ENCODE assay signal across 16 mouse cellular contexts in the genomic region with DNA sequence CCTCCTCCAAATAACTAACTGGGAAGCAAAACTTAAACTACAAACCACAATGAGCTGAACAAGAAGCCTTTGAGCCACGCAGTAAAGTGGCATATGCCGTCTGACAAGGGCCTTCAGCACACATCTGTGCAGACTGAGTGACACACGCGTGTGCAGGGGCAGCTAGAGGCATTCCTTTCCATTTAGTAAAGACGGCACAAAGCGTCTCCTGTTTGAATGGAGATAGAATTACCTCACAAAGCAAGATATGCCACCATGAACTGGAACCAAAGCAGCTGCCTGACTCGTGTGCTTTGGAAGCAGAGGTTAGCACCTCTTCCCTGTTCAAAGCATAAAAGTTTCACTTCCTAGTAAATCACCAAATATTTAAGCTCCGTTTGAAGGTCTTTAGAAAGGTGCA. TPM values are rescaled to one million over a fixed set of nuclear protein-coding genes. Genes with fewer than 3 reads are reported as not detected.
A peak's percentile ranks its signal among the peaks of the same experiment; 100 is the strongest.
DNase-seq lines count a peak whose midpoint lies in the region; ATAC-seq lines count a peak whose summit lies in the region.
"Had no signal": no experiment of that assay in that cellular context is flagged by ENCODE, and none has a peak within 500 bp of the region (broad histone marks: within the 10 kb centered on the region; RNA-seq: fewer than 3 reads in every experiment).

No protein-coding gene starts in this region.

- peaks cover 45% of the 10 kb centered on the region for H3K36me3 ChIP-seq in limb, embryonic 12.5 days
- H3K36me3 ChIP-seq in limb, embryonic 10.5 days: peaks cover 56% of the 10 kb centered on the region
- H3K36me3 ChIP-seq in intestine, embryonic 14.5 days (ENCODE audit: control insufficient read depth, insufficient read depth, low read length): peaks cover 38% of the 10 kb centered on the region

- 34% methylated on average over 8 of the region's 8 CpGs for WGBS in limb, embryonic 12.5 days
- 61% methylated on average over 8 of the region's 8 CpGs for WGBS in limb, embryonic 10.5 days
- 33% methylated on average over 8 of the region's 8 CpGs for WGBS in intestine, embryonic 14.5 days

- no peaks in the 10 kb centered on the region for H3K9me3 ChIP-seq in limb, embryonic 12.5 days
- no peaks in the 10 kb centered on the region for H3K9me3 ChIP-seq in limb, embryonic 10.5 days (replicated peaks)
- H3K9me3 ChIP-seq in intestine, embryonic 14.5 days (ENCODE audit: control insufficient read depth, low read length): no peaks in the 10 kb centered on the region
- H3K9me3 ChIP-seq: neural tube, embryonic 12.5 days had no signal

- peak overlapping the region; percentile 69 for H3K4me2 ChIP-seq in limb, embryonic 12.5 days
- H3K4me2 ChIP-seq in intestine, embryonic 14.5 days (ENCODE audit: low read length): peak overlapping the region; percentile 61
- H3K4me2 ChIP-seq: neural tube, embryonic 12.5 days had no signal

- peak; percentile 48 for ATAC-seq in limb, embryonic 12.5 days (ENCODE audit: insufficient number of reproducible peaks, insufficient read depth, low FRiP score, low TSS enrichment, low read depth)
- ATAC-seq in intestine, embryonic 14.5 days (replicated peaks; ENCODE audit: low FRiP score, low TSS enrichment, low read depth): no peak
- ATAC-seq: forebrain, postnatal 0 days; Patski had no signal

- no peak overlapping the region for H3K9ac ChIP-seq in limb, embryonic 12.5 days (replicated peaks)
- H3K9ac ChIP-seq in intestine, embryonic 14.5 days (ENCODE audit: low read length): no peak overlapping the region
- H3K9ac ChIP-seq: forebrain, postnatal 0 days; neural tube, embryonic 12.5 days had no signal

- peak overlapping the region; percentile 24; the same call in 1 of the 2 replicates for H3K27ac ChIP-seq in limb, embryonic 12.5 days
- H3K27ac ChIP-seq in limb, embryonic 10.5 days: no peak overlapping the region
- H3K27ac ChIP-seq in intestine, embryonic 14.5 days (ENCODE audit: low read depth): no peak overlapping the region
- H3K27ac ChIP-seq: neural tube, embryonic 12.5 days had no signal

- H3K27me3 ChIP-seq in limb, embryonic 12.5 days: no peaks in the 10 kb centered on the region
- H3K27me3 ChIP-seq in limb, embryonic 10.5 days (ENCODE audit: low read depth, poor library complexity, severe bottlenecking): no peaks in the 10 kb centered on the region
- H3K27me3 ChIP-seq in intestine, embryonic 14.5 days (replicated peaks; ENCODE audit: control insufficient read depth, insufficient read depth, low read length): no peaks in the 10 kb centered on the region
- H3K27me3 ChIP-seq: neural tube, embryonic 12.5 days; Patski had no signal

- H3K4me3 ChIP-seq in limb, embryonic 12.5 days (replicated peaks): peak overlapping the region; percentile 17
- H3K4me3 ChIP-seq in limb, embryonic 10.5 days: no peak overlapping the region
- peak overlapping the region; percentile 3; the same call in 1 of the 2 replicates for H3K4me3 ChIP-seq in intestine, embryonic 14.5 days (ENCODE audit: low read depth, low read length)
- H3K4me3 ChIP-seq: neural tube, embryonic 12.5 days had no signal

- intact Hi-C loops in gastrocnemius, postnatal 36 days (cut with DNase I): no loop called here

- DNase-seq in adrenal gland, adult (ENCODE audit: inconsistent age in 2 of 2, low spot score in 1 of 2): peak; percentile 1 to 56
- DNase-seq in adrenal gland, adult 8-10 months: no peak
- no peak for DNase-seq in limb, embryonic 10.5 days (ENCODE audit: low spot score)
- no peak for DNase-seq in intestine, embryonic 14.5 days (ENCODE audit: low spot score)
- DNase-seq in mesoderm, embryonic 11.5 days (ENCODE audit: low read depth, low spot score): peak; percentile 52
- no peak for DNase-seq in urinary bladder, postnatal 25 days (ENCODE audit: low spot score)
- DNase-seq in gastrocnemius, postnatal 36 days: no peak
- DNase-seq: cerebellum, adult 9-11 months; forebrain, postnatal 0 days; heart, postnatal 10 days had no signal

- peaks cover 24% of the 10 kb centered on the region for H3K4me1 ChIP-seq in limb, embryonic 12.5 days (replicated peaks)
- peaks cover 26% of the 10 kb centered on the region for H3K4me1 ChIP-seq in limb, embryonic 10.5 days
- peaks cover 4% of the 10 kb centered on the region; the same call in 1 of the 2 replicates for H3K4me1 ChIP-seq in intestine, embryonic 14.5 days (replicated peaks; ENCODE audit: control insufficient read depth, insufficient read depth, low read length)

RNA-seq across cellular contexts. Expression of a gene that starts 28.0 kb away (rescaled TPM):
- 100 to 1,000 TPM; 146 to 278 (median 191) TPM for total RNA-seq in adrenal gland, adult 8-10 months (2022)
- polyA plus RNA-seq in limb, embryonic 12.5 days (2016; fragmentation: Nextera tagmentation; extraction: Ambion mirVana): 130 and 136 TPM in 2 replicates
- polyA plus RNA-seq in limb, embryonic 10.5 days (2016; fragmentation: Nextera tagmentation; extraction: Ambion mirVana): 70.6 and 101 TPM in 2 replicates
- polyA plus RNA-seq in intestine, embryonic 14.5 days (2014; fragmentation: Nextera tagmentation; extraction: Ambion mirVana): 83.5 and 86.4 TPM in 2 replicates
- total RNA-seq in gastrocnemius, postnatal 36 days (2021): 10 to 100 TPM; 33.7 to 42.7 TPM

RNA-seq across cellular contexts. Expression of a gene that starts 28.0 kb away (rescaled TPM):
- total RNA-seq in adrenal gland, adult 8-10 months (2022): not detected
- not detected in 2 replicates for polyA plus RNA-seq in limb, embryonic 12.5 days (2016; fragmentation: Nextera tagmentation; extraction: Ambion mirVana)
- polyA plus RNA-seq in limb, embryonic 10.5 days (2016; fragmentation: Nextera tagmentation; extraction: Ambion mirVana): not detected in 2 replicates
- polyA plus RNA-seq in intestine, embryonic 14.5 days (2014; fragmentation: Nextera tagmentation; extraction: Ambion mirVana): 6.7 and 9.2 TPM in 2 replicates
- not detected for total RNA-seq in gastrocnemius, postnatal 36 days (2021)
- total RNA-seq: adrenal gland, postnatal 4 days; forebrain, postnatal 0 days; heart, postnatal 10 days; layer of hippocampus, adult 8-10 months; megakaryocyte progenitor cell, adult 5-6 weeks had no signal
- polyA plus RNA-seq: neural tube, embryonic 12.5 days; Patski had no signal

RNA-seq across cellular contexts. Expression of a gene that starts 36.1 kb away (rescaled TPM):
- not detected for total RNA-seq in adrenal gland, adult 8-10 months (2022)
- polyA plus RNA-seq in limb, embryonic 12.5 days (2016; fragmentation: Nextera tagmentation; extraction: Ambion mirVana): not detected in 2 replicates
- polyA plus RNA-seq in limb, embryonic 10.5 days (2016; fragmentation: Nextera tagmentation; extraction: Ambion mirVana): not detected in 2 replicates
- polyA plus RNA-seq in intestine, embryonic 14.5 days (2014; fragmentation: Nextera tagmentation; extraction: Ambion mirVana): not detected in 2 replicates
- total RNA-seq in gastrocnemius, postnatal 36 days (2021): not detected
- total RNA-seq: adrenal gland, postnatal 4 days; forebrain, postnatal 0 days; heart, postnatal 10 days; layer of hippocampus, adult 8-10 months; megakaryocyte progenitor cell, adult 5-6 weeks had no signal
- polyA plus RNA-seq: forebrain, postnatal 0 days; neural tube, embryonic 12.5 days; Patski had no signal

RNA-seq across cellular contexts. Expression of a gene that starts 52.5 kb away (rescaled TPM):
- total RNA-seq in adrenal gland, adult 8-10 months (2022): not detected
- not detected in 2 replicates for polyA plus RNA-seq in limb, embryonic 12.5 days (2016; fragmentation: Nextera tagmentation; extraction: Ambion mirVana)
- polyA plus RNA-seq in limb, embryonic 10.5 days (2016; fragmentation: Nextera tagmentation; extraction: Ambion mirVana): not detected in 2 replicates
- not detected in 2 replicates for polyA plus RNA-seq in intestine, embryonic 14.5 days (2014; fragmentation: Nextera tagmentation; extraction: Ambion mirVana)
- total RNA-seq in gastrocnemius, postnatal 36 days (2021): not detected
- total RNA-seq: adrenal gland, postnatal 4 days; forebrain, postnatal 0 days; heart, postnatal 10 days; layer of hippocampus, adult 8-10 months; megakaryocyte progenitor cell, adult 5-6 weeks had no signal
- polyA plus RNA-seq: forebrain, postnatal 0 days; neural tube, embryonic 12.5 days; Patski had no signal

RNA-seq across cellular contexts. Expression of a gene that starts 55.1 kb away (rescaled TPM):
- not detected for total RNA-seq in adrenal gland, adult 8-10 months (2022)
- not detected in 2 replicates for polyA plus RNA-seq in limb, embryonic 12.5 days (2016; fragmentation: Nextera tagmentation; extraction: Ambion mirVana)
- 0.09 TPM in 1 of 2 replicates, not detected in the other for polyA plus RNA-seq in limb, embryonic 10.5 days (2016; fragmentation: Nextera tagmentation; extraction: Ambion mirVana)
- polyA plus RNA-seq in intestine, embryonic 14.5 days (2014; fragmentation: Nextera tagmentation; extraction: Ambion mirVana): 0.12 TPM in 1 of 2 replicates, not detected in the other
- total RNA-seq in gastrocnemius, postnatal 36 days (2021): not detected
- total RNA-seq: heart, postnatal 10 days; layer of hippocampus, adult 8-10 months; megakaryocyte progenitor cell, adult 5-6 weeks had no signal
- polyA plus RNA-seq: neural tube, embryonic 12.5 days; Patski had no signal

Comparison
In these comparisons a context has a peak if more than half of its experiments do, and no peak if none do; other contexts are left out.
1. DNase-seq: peak in adrenal gland, adult (2 of 2) and mesoderm, embryonic 11.5 days (single experiment); none in adrenal gland, adult 8-10 months (single experiment), limb, embryonic 10.5 days (single experiment), intestine, embryonic 14.5 days (single experiment), urinary bladder, postnatal 25 days (single experiment) and gastrocnemius, postnatal 36 days (0 of 2).